Mouse (Mus musculus) fat pad, adult 2 months (tissue): ENCODE results near the gene Dlg2.

ENCODE experiments used
- DNase-seq: peaks from one replicate; pipeline ENCODE4 v3.0.0-alpha.2; 2011; ENCODE audit warnings: low read depth, low spot score; ENCODE audit errors: extremely low read depth

The Dlg2 gene

GRCm38 (mm10) chr7:92150768-92151167 is 1674.3 kb downstream of the Dlg2 start:
- DNase-seq = no peak

DNA sequence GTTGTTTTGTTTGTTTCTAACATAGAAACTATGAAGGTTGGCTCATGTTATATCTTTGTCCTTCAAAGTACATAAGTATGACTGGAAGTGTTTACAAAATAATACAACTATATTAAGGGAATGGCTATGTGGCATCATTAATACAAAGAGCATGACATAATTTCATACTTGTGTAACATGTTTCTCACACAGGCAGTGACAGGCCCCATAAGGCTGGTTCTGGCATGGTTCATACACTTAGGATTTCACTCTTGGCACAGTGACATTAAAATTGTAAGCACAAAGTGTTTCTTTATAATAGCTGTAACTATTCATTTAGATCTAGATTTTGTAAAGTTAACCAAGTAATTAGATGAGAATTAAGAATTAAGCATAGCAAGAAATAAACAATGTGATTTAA is 1678.1 kb downstream of the Dlg2 start:
- peak; percentile 78 for DNase-seq

GRCm38 (mm10) chr7:92163150-92163549 is 1686.7 kb downstream of the Dlg2 start:
- no peak for DNase-seq

DNA sequence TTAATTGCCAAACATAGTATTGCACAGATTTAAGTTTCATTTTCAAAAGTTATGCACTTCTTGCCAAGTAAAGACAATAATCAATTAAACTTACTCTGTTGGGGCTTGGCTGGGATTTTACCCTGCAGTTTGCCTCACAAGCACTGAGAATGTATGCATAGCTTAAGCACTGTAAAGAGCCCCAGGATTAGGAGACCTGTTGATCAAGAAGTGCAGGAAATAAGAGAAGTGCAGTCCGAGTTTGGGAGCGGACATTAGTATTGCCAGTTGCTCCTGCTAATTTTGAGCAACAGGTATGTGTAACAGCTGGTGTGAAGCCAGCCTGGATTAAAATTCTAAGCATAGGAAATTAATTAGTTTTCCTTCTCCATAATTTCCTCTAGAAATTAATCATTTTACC is 1687.8 kb downstream of the Dlg2 start:
- peak; percentile 95 for DNase-seq

GRCm38 (mm10) chr7:92164875-92165518 is 1688.5 kb downstream of the Dlg2 start:
- no peak for DNase-seq

DNA sequence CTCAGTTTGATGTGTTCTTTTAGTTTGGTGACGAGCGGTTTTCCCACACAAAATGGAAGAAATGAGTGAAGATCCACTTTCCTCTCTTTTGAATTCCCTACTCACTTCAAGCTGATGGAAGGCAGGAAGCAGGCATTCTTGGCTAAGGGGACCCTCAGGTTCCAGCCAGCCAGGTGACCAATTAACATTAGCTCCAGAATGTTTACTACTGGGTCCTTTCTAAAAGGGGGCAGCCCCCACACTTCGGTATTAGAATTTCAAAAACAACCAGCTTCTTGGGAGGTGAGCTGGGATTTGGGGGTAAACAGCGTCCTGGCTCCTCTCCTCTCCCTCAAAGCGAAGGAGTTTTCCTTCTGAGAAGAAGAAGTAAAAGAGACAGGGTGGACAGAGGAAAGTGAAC is 1703.6 kb downstream of the Dlg2 start:
- DNase-seq = no peak

DNA sequence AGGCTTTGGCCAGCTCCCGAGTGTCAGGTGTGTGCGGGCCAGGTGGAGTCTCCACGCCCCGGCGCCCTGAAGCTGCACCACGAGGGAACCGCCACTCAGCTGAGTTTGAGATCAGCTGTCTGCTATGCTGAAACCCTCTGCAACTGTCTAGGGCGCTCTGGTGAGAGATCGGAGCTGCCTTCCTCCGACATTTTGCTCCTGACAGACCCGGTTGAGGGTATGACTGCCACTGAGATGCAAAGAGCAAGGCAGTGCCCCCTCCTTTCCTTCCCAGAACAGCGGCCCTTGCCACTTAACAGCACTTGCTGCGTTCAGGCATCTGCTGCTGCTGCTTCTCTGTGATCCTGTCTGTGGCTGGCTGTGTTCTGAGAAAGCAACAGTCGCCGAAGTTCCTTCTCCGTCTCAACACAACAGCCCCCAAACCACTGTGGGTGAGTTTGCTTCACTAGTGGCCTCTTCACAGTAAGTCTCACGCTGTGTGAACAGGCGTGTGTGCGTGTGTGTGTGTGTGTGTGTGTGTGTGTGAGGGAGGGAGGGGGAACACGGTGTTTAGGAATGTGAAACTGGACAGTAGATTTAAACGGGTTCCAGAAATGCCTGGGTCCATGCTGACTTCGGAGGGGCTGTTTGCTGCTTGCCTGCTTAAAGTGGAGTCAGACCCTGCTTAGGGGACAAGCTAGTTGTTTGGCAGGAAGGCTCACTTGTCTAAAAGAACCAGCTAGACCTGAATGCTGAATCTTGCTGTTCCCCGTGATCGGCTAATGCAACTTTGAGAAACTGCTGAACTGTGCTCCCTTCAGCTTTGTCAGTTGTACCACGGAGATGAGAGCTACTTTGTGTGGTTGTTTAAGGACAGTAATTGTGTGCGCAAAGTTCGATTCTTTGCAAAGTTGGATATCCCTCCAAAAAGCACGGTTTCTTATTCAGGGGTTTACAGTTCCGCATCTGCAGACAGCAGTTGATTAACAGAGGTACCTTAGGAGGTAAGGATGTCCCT is 1704.4 kb downstream of the Dlg2 start:
- no peak for DNase-seq

GRCm38 (mm10) chr7:92181959-92182612 is 1705.6 kb downstream of the Dlg2 start:
- no peak for DNase-seq

DNA sequence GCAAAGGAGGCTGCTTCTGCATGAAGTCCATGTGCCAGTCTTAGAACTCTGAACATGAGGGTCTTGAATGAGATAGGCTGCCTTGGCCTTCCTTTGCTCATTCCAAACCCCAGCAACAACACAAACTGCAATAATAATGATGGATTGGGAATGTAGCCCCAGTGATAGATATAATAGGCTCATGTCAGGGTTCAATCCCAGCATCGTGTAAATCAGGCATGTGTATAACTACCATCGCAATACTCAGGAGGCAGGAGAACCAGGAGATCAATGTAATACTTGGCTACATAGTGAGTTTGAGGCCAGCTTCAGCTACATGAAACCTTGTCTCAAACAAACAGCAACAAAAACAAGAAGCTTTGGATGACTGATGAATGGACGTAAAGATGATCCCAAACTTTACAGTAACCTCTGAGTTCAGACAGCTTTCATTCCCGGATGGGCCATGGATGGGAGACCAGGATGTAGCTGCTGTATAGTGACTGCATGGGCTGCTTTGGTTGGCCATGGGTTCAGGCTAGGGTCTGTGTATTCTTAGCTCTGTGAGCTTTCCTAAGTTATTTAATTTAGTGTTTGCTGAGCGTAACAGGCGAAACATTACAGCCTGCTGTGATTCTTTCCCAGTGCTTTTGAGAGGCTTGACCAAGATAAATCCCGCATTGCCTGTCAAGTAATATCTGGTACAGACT is 1708.0 kb downstream of the Dlg2 start:
- no peak for DNase-seq

DNA sequence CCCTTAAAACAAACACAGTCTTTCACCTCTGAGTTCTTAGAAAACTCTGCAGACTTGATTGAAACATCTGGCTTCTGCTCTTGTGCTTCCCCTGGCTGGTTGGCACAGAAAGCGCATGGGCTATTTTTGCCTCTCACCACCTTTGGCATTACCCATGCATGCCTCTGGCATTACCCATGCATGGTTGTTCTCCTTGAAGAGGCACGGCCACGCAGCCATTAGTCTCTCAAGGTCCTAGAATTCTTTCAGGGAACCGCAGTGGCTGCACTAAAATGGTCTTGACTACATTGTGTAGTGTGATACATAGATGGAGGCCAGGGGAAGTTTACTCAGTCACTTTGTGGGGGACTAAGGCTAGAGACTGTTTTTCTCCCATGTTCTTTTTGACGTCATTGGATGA is 1709.9 kb downstream of the Dlg2 start:
- DNase-seq = no peak

GRCm38 (mm10) chr7:92189149-92189548 is 1712.7 kb downstream of the Dlg2 start:
- DNase-seq = no peak

GRCm38 (mm10) chr7:92196004-92196403 is 1719.5 kb downstream of the Dlg2 start:
- DNase-seq = no peak

DNA sequence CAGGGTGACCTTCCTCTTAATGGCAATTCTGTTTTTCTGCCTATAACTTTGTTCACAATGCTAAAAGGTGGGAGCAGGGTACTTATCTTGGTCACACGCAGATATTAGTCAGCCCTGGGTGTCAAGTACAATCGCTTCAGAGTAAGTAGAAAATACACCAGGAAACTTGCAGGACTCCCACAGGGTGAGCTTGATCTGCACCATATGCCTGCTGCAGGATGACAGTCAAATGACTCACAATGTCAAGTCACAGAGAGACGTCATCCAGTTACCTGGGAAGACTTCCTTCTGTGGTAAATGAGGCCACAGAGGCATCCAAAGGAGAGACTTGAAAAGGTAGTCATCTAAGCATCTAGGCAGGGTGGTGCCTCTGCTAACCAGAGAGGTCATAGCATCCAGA is 1721.1 kb downstream of the Dlg2 start:
- no peak for DNase-seq

DNA sequence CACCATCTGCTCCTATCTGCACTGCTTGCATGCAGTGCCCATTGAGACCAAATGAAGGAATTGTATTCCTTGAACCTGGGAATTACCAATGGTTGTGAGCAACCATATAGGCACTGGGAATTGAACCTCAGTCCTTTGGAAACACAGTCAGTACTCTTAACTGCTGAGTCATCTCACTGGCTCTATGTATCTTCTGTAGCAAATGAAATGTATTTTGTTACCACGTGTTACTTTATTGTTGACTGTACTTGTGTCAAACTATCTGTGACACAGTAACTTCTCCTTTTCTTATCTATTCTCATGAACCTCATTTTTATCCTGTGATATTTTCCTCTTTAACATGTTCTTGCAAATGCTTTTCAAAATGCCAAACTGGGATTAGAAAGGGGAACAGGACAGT is 1722.7 kb downstream of the Dlg2 start:
- no peak for DNase-seq

DNA sequence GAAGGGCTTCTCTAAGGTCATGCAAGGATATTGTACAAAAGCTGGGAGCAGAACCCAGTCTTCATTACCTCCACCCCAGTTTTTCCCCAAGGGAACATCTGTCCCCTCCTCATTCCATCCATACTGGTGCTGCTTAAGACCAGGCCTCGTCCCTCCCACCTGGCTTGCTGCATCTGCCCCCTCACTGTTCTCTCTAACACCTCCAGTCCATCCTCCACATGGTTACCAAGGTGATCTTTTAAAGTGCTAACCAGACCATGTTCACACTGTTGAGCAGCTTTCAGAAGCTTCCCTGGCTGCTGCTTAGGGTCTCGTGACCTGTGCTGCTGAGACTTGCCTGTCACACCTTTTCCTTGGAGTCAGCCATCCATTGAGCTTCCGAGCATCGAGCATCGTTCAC is 1734.2 kb downstream of the Dlg2 start:
- no peak for DNase-seq

DNA sequence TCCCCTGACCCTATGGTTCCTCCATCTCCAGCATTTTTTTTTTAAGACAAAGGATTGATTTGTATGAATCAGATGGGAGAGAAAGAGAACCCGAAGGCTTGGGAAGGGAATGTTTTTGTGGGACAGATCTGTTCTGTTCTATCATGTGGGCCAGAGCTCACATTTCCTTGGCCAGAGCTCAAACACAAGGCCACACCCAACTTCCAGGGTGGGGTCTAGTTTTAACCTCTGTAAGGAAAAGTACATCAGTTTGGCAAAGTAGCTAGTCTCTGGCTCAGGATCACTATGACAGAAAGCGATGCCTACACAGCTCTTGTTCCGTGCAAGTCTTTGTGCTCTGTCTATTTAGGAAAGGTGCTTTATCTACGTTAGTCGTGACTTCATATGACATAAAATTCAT is 1737.3 kb downstream of the Dlg2 start:
- no peak for DNase-seq

DNA sequence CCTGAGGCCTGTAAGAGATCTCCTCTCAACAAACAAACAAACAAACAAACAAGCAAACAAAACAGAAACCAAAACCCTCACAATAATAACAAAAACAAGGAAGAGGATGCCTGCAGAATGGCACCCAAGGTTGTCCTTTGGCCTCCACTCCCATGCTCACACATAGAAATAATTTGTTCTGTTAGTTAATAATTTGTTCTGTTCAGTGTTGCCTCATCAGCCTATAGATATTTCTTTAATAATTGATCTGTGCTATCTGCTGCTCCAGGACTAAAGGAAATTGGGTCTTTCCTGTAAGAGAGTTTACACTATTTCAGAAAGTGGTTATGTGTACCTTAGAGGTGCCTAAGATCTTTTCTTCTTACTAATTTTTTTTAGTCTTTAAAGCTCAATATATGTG is 1741.7 kb downstream of the Dlg2 start:
- DNase-seq = no peak

GRCm38 (mm10) chr7:92220619-92221018 is 1744.1 kb downstream of the Dlg2 start:
- DNase-seq = no peak

DNA sequence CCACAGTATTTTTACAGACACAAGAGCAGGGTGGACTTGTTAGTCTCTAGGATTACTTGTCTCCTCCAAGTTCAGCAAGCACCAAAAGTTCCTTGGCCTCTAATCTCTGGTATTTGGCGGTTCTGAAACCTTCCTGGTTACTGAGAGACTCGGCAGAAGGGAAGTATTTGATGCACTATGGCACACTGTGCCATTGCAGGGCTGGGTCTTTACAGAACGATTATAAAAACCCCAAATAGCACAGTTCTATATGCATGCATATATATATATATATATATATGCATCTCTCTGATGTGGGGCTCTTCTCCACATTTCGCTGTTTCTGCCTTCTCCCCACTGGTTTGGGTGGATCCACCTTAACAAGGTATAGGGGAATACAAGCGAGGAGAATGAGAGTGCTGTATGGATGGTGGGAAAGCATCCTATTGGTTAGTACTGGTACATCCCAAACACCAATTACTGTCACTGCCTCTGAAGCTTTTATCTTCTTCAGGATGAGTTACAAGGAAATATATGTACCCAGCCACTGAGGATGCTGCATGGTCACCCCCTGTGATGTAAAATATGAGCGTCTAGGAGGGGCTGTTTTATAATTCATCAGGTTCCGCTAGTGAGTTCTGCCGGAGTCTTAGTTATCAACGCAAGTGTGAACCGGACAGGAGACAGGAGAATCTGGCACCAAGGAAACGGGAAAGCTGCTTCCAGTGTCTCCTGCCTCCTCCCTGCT is 1758.2 kb downstream of the Dlg2 start:
- no peak for DNase-seq

- no peak for DNase-seq
Observed at GRCm38 (mm10) chr7:92235541-92236031, 1759.1 kb downstream of the Dlg2 start.
